Mouse (Mus musculus): ENCODE measurements at regions not wholly inside any gene's neighbourhood (a gene's known extent, or its start where the extent isn't known, plus 50 kb on each side); places are given as distances from the start of the nearest gene placed in this dataset.

GRCm38 (mm10) chr7:117044926-117045325 lies 335.9 kb upstream of the Xylt1 start:
- Histone ChIP-seq H3K4me3 (replicated peaks; ENCODE audit: low read length) (no peak overlapping the region), H3K36me3 (ENCODE audit: insufficient read depth, low read length) (no peaks in the 10 kb centered on the region), H3K27me3 (ENCODE audit: insufficient read depth, low read length) (no peaks in the 10 kb centered on the region), H3K9me3 (ENCODE audit: low read length) (peaks cover 23% of the 10 kb centered on the region), H3K4me1 (replicated peaks; ENCODE audit: low read depth, low read length) (no peaks in the 10 kb centered on the region)
- TF ChIP-seq CTCF (conservative IDR thresholded peaks at IDR 0.05; ENCODE audit: low read length): no peak
- no peak for TF ChIP-seq POU5F1 (IDR thresholded peaks at IDR 0.05; ENCODE audit: borderline replicate concordance, low read length)
- TF ChIP-seq NANOG (IDR thresholded peaks at IDR 0.05; ENCODE audit: borderline replicate concordance, low read length): no peak

- Histone ChIP-seq H3K4me1 (replicated peaks; ENCODE audit: low read depth, low read length) (no peaks in the 10 kb centered on the region), H3K4me3 (replicated peaks; ENCODE audit: low read length) (no peak overlapping the region), H3K27me3 (ENCODE audit: insufficient read depth, low read length) (no peaks in the 10 kb centered on the region), H3K36me3 (ENCODE audit: insufficient read depth, low read length) (no peaks in the 10 kb centered on the region), H3K9me3 (ENCODE audit: low read length) (peaks cover 32% of the 10 kb centered on the region)
- TF ChIP-seq POU5F1 (IDR thresholded peaks at IDR 0.05; ENCODE audit: borderline replicate concordance, low read length): no peak
Measured at GRCm38 (mm10) chr7:117049249-117049648, 331.5 kb upstream of the Xylt1 start.

DNA sequence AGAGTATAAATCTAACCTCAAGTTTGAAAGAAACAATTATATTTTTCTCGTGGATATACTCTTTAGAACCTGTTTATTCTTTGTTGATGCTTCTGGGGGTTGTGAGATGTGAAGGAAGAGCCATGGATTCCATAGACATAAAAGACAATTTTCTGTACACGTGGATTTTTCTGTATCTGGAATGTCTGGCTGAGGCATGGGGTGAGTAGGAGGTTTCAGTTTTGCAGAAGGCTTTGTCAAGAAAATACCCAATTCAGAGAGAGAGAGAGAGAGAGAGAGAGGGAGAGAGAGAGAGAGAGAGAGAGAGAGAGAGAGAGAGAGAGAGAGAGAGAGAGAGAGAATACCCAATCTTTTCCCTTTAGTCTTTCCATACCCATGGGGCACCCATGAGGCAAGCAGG lies 315.0 kb upstream of the Xylt1 start:
- Histone ChIP-seq H3K36me3 (ENCODE audit: insufficient read depth, low read length) (no peaks in the 10 kb centered on the region), H3K9me3 (ENCODE audit: low read length) (no peaks in the 10 kb centered on the region), H3K4me3 (replicated peaks; ENCODE audit: low read length) (no peak overlapping the region), H3K4me1 (replicated peaks; ENCODE audit: low read depth, low read length) (no peaks in the 10 kb centered on the region), H3K27me3 (ENCODE audit: insufficient read depth, low read length) (no peaks in the 10 kb centered on the region)
- TF ChIP-seq CTCF (conservative IDR thresholded peaks at IDR 0.05; ENCODE audit: low read length) (no peak), POU5F1 (IDR thresholded peaks at IDR 0.05; ENCODE audit: borderline replicate concordance, low read length) (no peak), NANOG (IDR thresholded peaks at IDR 0.05; ENCODE audit: borderline replicate concordance, low read length) (no peak)

GRCm38 (mm10) chr7:117090911-117091550 lies 289.7 kb upstream of the Xylt1 start:
- H3K27me3 ChIP-seq (ENCODE audit: insufficient read depth, low read length): no peaks in the 10 kb centered on the region
- H3K36me3 ChIP-seq (ENCODE audit: insufficient read depth, low read length): no peaks in the 10 kb centered on the region
- H3K9me3 ChIP-seq (ENCODE audit: low read length): peaks cover 9% of the 10 kb centered on the region; the same call in 1 of the 2 replicates
- TF ChIP-seq POU5F1 (IDR thresholded peaks at IDR 0.05; ENCODE audit: borderline replicate concordance, low read length) (no peak), CTCF (conservative IDR thresholded peaks at IDR 0.05; ENCODE audit: low read length) (no peak), NANOG (IDR thresholded peaks at IDR 0.05; ENCODE audit: borderline replicate concordance, low read length) (no peak)
- no peaks in the 10 kb centered on the region for H3K4me1 ChIP-seq (replicated peaks; ENCODE audit: low read depth, low read length)
- H3K4me3 ChIP-seq (replicated peaks; ENCODE audit: low read length): no peak overlapping the region

DNA sequence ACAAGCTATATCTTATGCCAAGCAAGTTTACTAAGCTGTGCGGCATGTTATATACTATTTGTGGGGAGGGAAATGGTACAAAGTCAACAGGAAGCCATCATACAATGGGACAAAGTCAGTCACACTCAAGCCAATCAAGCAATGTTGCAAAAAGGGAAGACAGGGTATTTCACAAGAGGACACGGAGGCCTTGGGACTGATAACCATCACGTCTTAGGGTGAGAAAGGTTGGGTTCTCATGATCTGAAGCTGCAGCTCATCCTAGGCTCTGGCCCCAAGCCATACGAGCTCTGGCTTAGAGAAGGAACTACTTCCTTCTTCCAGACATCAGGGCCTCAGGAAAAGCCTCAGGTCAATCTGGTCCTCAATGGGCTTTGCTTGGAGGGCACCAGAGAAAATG lies 287.9 kb upstream of the Xylt1 start:
- no peaks in the 10 kb centered on the region for H3K4me1 ChIP-seq (replicated peaks; ENCODE audit: low read depth, low read length)
- no peaks in the 10 kb centered on the region for H3K27me3 ChIP-seq (ENCODE audit: insufficient read depth, low read length)
- H3K9me3 ChIP-seq (ENCODE audit: low read length): peaks cover 2% of the 10 kb centered on the region; the same call in 1 of the 2 replicates
- TF ChIP-seq CTCF (conservative IDR thresholded peaks at IDR 0.05; ENCODE audit: low read length) (no peak), POU5F1 (IDR thresholded peaks at IDR 0.05; ENCODE audit: borderline replicate concordance, low read length) (no peak), NANOG (IDR thresholded peaks at IDR 0.05; ENCODE audit: borderline replicate concordance, low read length) (no peak)
- no peaks in the 10 kb centered on the region for H3K36me3 ChIP-seq (ENCODE audit: insufficient read depth, low read length)
- no peak overlapping the region for H3K4me3 ChIP-seq (replicated peaks; ENCODE audit: low read length)

GRCm38 (mm10) chr7:117097618-117098017 lies 283.2 kb upstream of the Xylt1 start:
- Histone ChIP-seq H3K4me3 (replicated peaks; ENCODE audit: low read length) (no peak overlapping the region), H3K9me3 (ENCODE audit: low read length) (no peaks in the 10 kb centered on the region), H3K36me3 (ENCODE audit: insufficient read depth, low read length) (no peaks in the 10 kb centered on the region), H3K4me1 (replicated peaks; ENCODE audit: low read depth, low read length) (no peaks in the 10 kb centered on the region), H3K27me3 (ENCODE audit: insufficient read depth, low read length) (no peaks in the 10 kb centered on the region)
- TF ChIP-seq NANOG (IDR thresholded peaks at IDR 0.05; ENCODE audit: borderline replicate concordance, low read length) (no peak), CTCF (conservative IDR thresholded peaks at IDR 0.05; ENCODE audit: low read length) (no peak), POU5F1 (IDR thresholded peaks at IDR 0.05; ENCODE audit: borderline replicate concordance, low read length) (no peak)

DNA sequence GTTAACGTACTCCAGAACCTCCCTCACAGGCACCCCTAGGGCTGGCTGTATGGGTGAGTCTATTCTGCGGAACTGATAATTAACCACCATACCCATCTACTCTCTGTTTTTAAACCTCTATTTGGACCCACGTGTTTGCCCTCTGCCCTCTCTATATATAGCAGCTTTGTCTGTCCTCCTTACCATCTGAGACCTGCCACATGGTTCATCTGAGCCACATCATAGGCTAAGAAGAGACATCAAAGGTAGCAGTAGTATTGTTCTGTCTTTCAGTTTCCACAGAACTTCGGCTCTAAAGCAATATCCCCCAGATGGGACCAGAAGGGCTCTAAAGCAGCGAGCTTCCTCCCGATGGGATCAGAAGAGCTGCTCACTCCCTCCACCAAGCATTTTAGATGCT lies 281.7 kb upstream of the Xylt1 start:
- Histone ChIP-seq H3K4me3 (replicated peaks; ENCODE audit: low read length) (no peak overlapping the region), H3K4me1 (replicated peaks; ENCODE audit: low read depth, low read length) (no peaks in the 10 kb centered on the region), H3K27me3 (ENCODE audit: insufficient read depth, low read length) (no peaks in the 10 kb centered on the region), H3K36me3 (ENCODE audit: insufficient read depth, low read length) (no peaks in the 10 kb centered on the region), H3K9me3 (ENCODE audit: low read length) (no peaks in the 10 kb centered on the region)
- TF ChIP-seq NANOG (IDR thresholded peaks at IDR 0.05; ENCODE audit: borderline replicate concordance, low read length) (no peak), POU5F1 (IDR thresholded peaks at IDR 0.05; ENCODE audit: borderline replicate concordance, low read length) (no peak), CTCF (conservative IDR thresholded peaks at IDR 0.05; ENCODE audit: low read length) (no peak)

DNA sequence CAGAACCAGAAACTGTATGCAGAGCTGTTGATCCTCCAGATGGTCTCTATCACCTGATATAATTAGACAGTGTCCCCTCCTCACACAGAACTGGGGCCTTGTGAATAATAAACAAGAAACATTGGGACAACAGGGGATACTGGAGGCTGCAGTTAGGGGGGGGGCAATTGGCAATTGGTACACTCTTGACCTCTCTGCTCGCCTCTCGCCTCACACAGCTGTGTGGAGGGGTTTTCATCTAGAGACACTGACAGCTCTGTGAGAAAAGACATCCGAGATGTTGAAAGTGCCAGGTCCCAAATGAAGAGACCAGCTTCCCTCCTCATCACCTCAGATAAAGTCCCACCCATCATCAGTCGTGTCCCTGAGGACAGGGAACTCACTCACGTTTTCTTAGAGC lies 277.7 kb upstream of the Xylt1 start:
- TF ChIP-seq POU5F1 (IDR thresholded peaks at IDR 0.05; ENCODE audit: borderline replicate concordance, low read length): no peak
- TF ChIP-seq CTCF (conservative IDR thresholded peaks at IDR 0.05; ENCODE audit: low read length): no peak
- no peak for TF ChIP-seq NANOG (IDR thresholded peaks at IDR 0.05; ENCODE audit: borderline replicate concordance, low read length)
- H3K9me3 ChIP-seq (ENCODE audit: low read length): no peaks in the 10 kb centered on the region
- no peak overlapping the region for H3K4me3 ChIP-seq (replicated peaks; ENCODE audit: low read length)
- no peaks in the 10 kb centered on the region for H3K4me1 ChIP-seq (replicated peaks; ENCODE audit: low read depth, low read length)
- no peaks in the 10 kb centered on the region for H3K27me3 ChIP-seq (ENCODE audit: insufficient read depth, low read length)
- H3K36me3 ChIP-seq (ENCODE audit: insufficient read depth, low read length): no peaks in the 10 kb centered on the region

DNA sequence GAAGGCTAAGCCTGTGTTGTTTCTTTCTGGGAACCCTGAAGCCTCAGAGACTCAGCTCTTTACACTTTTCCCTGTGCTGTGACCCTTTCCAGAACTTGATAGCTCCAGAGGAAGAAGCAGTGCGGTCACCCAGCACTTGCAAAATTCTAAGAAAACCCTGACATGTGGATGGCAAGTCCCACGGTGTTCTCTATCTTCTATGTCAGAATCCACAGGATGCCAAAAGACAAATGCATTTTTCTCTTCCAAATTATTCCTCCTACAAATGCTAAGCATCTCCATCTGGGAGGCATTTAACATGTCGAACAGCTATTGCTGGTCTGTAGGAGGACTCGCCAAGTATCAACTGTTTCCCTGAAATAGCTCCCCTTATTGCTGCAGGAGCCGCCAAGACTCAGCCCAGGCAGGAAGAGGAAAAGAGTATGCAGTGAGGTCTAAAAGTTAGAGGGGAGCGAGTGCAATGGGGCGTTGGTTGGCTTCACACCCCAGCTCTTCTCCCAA lies 274.0 kb upstream of the Xylt1 start:
- Histone ChIP-seq H3K36me3 (ENCODE audit: insufficient read depth, low read length) (no peaks in the 10 kb centered on the region), H3K9me3 (ENCODE audit: low read length) (no peaks in the 10 kb centered on the region), H3K27me3 (ENCODE audit: insufficient read depth, low read length) (no peaks in the 10 kb centered on the region), H3K4me1 (replicated peaks; ENCODE audit: low read depth, low read length) (no peaks in the 10 kb centered on the region), H3K4me3 (replicated peaks; ENCODE audit: low read length) (no peak overlapping the region)
- no peak for TF ChIP-seq NANOG (IDR thresholded peaks at IDR 0.05; ENCODE audit: borderline replicate concordance, low read length)
- no peak for TF ChIP-seq CTCF (conservative IDR thresholded peaks at IDR 0.05; ENCODE audit: low read length)
- no peak for TF ChIP-seq POU5F1 (IDR thresholded peaks at IDR 0.05; ENCODE audit: borderline replicate concordance, low read length)

Measured in E14TG2a.4 (cell line).